Mouse (Mus musculus): ENCODE measurements around the gene Notum.

GRCm38 (mm10) chr11:120662759-120663158, 1.8 kb upstream of the Notum start:
- TF ChIP-seq CTCF (IDR thresholded peaks at IDR 0.05; ENCODE audit: insufficient read depth, low read depth, low read length) (no peak), POLR2A (IDR thresholded peaks at IDR 0.05; ENCODE audit: insufficient read depth, low read depth, low read length) (no peak)
